28 mouse cellular contexts compared by ENCODE assay signal in genomic region chr1:86912481-86912880, GRCm38 (mm10).
"Had no signal": no experiment of that assay in that cellular context is flagged by ENCODE, and none has a peak within 500 bp of the region (broad histone marks: within the 10 kb centered on the region; RNA-seq: fewer than 3 reads in every experiment).

No protein-coding gene starts in this region.

- DNase-seq: cerebellum, adult 2 months; cerebellum, adult 8-10 months; cerebellum, adult 9-10 months; cerebellum, adult 9-11 months; cerebellum, postnatal 10 days; cerebellum, postnatal 14 days; cerebellum, postnatal 25 days; cerebellum, postnatal 36 days; embryo, embryonic 11 days; forebrain, postnatal 0 days; gastrocnemius, adult 2 months; gastrocnemius, postnatal 10 days; gastrocnemius, postnatal 14 days; gastrocnemius, postnatal 25 days; gastrocnemius, postnatal 36 days; heart, adult 2 months had no signal

- ATAC-seq: forebrain, embryonic 13.5 days; forebrain, embryonic 14.5 days; forebrain, embryonic 15.5 days; forebrain, embryonic 16.5 days; forebrain, postnatal 0 days had no signal

- H3K4me2 ChIP-seq: embryonic facial prominence, embryonic 12.5 days; embryonic facial prominence, embryonic 13.5 days; embryonic facial prominence, embryonic 15.5 days; forebrain, embryonic 12.5 days; forebrain, embryonic 13.5 days; forebrain, embryonic 15.5 days had no signal

- H3K4me1 ChIP-seq: embryonic facial prominence, embryonic 10.5 days; embryonic facial prominence, embryonic 12.5 days; embryonic facial prominence, embryonic 13.5 days; embryonic facial prominence, embryonic 15.5 days; heart, embryonic 10.5 days had no signal

- H3K36me3 ChIP-seq: embryonic facial prominence, embryonic 10.5 days; embryonic facial prominence, embryonic 12.5 days; embryonic facial prominence, embryonic 13.5 days; embryonic facial prominence, embryonic 15.5 days; forebrain, embryonic 10.5 days; forebrain, embryonic 12.5 days; forebrain, embryonic 15.5 days; heart, embryonic 10.5 days had no signal

- H3K4me3 ChIP-seq: embryonic facial prominence, embryonic 10.5 days; embryonic facial prominence, embryonic 12.5 days; embryonic facial prominence, embryonic 13.5 days; embryonic facial prominence, embryonic 15.5 days; erythroblast, embryonic 14.5 days; forebrain, embryonic 10.5 days; forebrain, embryonic 12.5 days; forebrain, embryonic 13.5 days; forebrain, embryonic 15.5 days; gastrocnemius, adult 2 months; heart, adult 2 months; heart, embryonic 10.5 days had no signal

- H3K9ac ChIP-seq: embryonic facial prominence, embryonic 12.5 days; embryonic facial prominence, embryonic 13.5 days; embryonic facial prominence, embryonic 15.5 days; forebrain, embryonic 12.5 days; forebrain, embryonic 13.5 days; forebrain, embryonic 15.5 days; forebrain, postnatal 0 days had no signal

- H3K9me3 ChIP-seq: embryonic facial prominence, embryonic 10.5 days; embryonic facial prominence, embryonic 12.5 days; embryonic facial prominence, embryonic 13.5 days; embryonic facial prominence, embryonic 15.5 days; forebrain, embryonic 10.5 days; forebrain, embryonic 12.5 days; forebrain, embryonic 13.5 days; forebrain, embryonic 15.5 days; heart, embryonic 10.5 days had no signal

- H3K27me3 ChIP-seq: embryonic facial prominence, embryonic 12.5 days; embryonic facial prominence, embryonic 13.5 days; embryonic facial prominence, embryonic 15.5 days; forebrain, embryonic 12.5 days; forebrain, embryonic 13.5 days; forebrain, embryonic 15.5 days had no signal

- H3K27ac ChIP-seq: embryonic facial prominence, embryonic 10.5 days; embryonic facial prominence, embryonic 12.5 days; embryonic facial prominence, embryonic 13.5 days; embryonic facial prominence, embryonic 15.5 days; forebrain, embryonic 10.5 days; forebrain, embryonic 12.5 days; forebrain, embryonic 13.5 days; forebrain, embryonic 15.5 days; gastrocnemius, adult 2 months; heart, adult 2 months; heart, embryonic 10.5 days had no signal
